Mouse (Mus musculus): Measurements from ENCODE around the gene Akap11. TPM values are rescaled to one million over a fixed set of nuclear protein-coding genes. Genes with fewer than 3 reads are reported as not detected.
"Not testable (repeated sequence)": the region's sequence is repeated elsewhere in the genome, so short reads cannot be mapped to it uniquely, and the experiment has no call there.

Akap11 gene
- 35.8 and 36.8 TPM in 2 replicates for polyA plus RNA-seq (2016; fragmentation: Nextera tagmentation; extraction: Ambion mirVana)

DNA sequence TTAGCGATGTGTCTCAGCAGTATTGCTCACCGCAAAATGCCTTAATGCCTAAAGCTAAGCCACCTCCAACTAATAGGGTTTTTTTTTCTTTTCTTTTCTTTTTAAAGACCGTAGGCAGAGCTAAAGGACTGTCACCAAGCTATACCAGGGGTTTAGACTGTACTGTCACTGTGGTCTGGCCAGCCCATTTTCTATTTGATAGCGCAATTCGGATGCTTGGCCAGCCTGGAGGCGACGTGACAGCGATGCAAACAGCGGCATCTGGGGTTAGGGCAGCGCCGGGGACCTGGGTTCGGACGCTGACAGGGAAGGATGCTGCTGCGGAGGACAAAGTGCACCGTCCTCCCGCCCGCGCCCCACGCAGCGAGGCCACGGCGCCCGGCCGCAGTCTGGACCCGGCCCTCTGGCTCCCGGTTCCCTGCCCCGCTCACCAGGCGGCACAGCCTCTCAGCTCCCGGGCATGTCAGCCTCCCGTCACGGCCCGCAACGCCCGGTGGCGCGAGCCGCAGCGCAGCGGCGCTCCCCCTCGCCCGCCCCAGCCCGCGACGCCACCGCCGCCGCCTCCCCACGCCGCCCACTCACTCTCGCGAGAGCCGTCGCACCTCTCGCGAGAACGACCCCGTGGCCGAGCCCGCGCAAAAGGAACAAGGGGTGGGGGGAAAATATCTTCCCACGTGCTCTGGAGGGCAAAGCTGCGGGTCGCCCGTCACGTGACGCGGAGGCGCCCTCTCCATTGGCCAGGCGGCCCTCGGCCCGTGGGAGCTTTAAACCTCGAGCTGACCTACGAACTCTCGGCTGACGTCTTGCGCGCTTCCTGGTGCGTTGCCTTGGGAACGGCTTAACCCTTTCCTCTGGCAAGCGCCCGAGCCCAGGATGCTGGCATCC, at the start of gene Akap11:
Gene Akap11 (minus strand): TSS at position 528 of the 885 bp plus-strand sequence.
- WGBS: under 1% methylated on average over 81 of the region's 82 CpGs
- ATAC-seq (ENCODE audit: low FRiP score, low read depth): peak; percentile 96
- peak within 1 kb of the TSS; percentile 93 for H3K27ac ChIP-seq

DNA sequence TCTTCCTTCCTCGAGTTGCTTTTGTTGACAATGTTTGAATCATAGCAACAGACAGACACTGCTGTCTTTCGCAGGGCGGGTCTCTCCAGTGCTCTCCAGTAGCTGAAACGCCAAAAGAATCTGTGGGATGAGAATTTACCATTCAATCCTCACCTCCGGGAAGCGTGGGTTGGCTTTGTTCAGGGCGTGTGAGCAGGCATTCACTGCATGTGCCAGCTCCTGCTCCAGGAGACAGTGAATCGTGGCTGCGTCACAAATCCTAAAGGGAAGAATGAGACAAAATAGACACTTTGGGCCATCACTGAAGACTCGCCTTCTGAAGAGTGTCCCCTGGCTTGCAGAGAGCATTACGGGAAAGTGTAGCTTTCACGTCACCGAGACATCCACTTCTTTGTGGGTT, 47.6 kb upstream of the Akap11 start:
- Histone ChIP-seq H3K4me3 (no peak overlapping the region), H3K36me3 (peaks cover 50% of the 10 kb centered on the region), H3K4me2 (replicated peaks) (no peak overlapping the region), H3K27me3 (replicated peaks) (no peaks in the 10 kb centered on the region), H3K9ac (no peak overlapping the region), H3K27ac (no peak overlapping the region), H3K9me3 (no peaks in the 10 kb centered on the region), H3K4me1 (no peaks in the 10 kb centered on the region)
- 90% methylated on average over 13 of the region's 13 CpGs for WGBS
- no peak for ATAC-seq (ENCODE audit: low FRiP score, low read depth)

More for the DNA sequence above, at the start of gene Akap11:
- H3K36me3 ChIP-seq: no peaks in the 10 kb centered on the region
- peak within 1 kb of the TSS; percentile 95 for H3K9ac ChIP-seq
- H3K4me3 ChIP-seq: peak within 1 kb of the TSS; percentile 89
- no peaks in the 10 kb centered on the region for H3K27me3 ChIP-seq (replicated peaks)
- no peaks in the 10 kb centered on the region for H3K9me3 ChIP-seq
- peak within 1 kb of the TSS; percentile 65 for H3K4me2 ChIP-seq (replicated peaks)
- H3K4me1 ChIP-seq: peaks cover 21% of the 10 kb centered on the region

- Histone ChIP-seq H3K9me3 (no peaks in the 10 kb centered on the region), H3K27ac (no peak overlapping the region), H3K36me3 (peaks cover 53% of the 10 kb centered on the region), H3K4me3 (no peak overlapping the region), H3K27me3 (replicated peaks) (no peaks in the 10 kb centered on the region), H3K4me2 (replicated peaks) (no peak overlapping the region), H3K4me1 (no peaks in the 10 kb centered on the region), H3K9ac (no peak overlapping the region)
- ATAC-seq (ENCODE audit: low FRiP score, low read depth): no peak
These were observed 46.6 kb upstream of the Akap11 start for GRCm38 (mm10) chr14:78583168-78583567.

DNA sequence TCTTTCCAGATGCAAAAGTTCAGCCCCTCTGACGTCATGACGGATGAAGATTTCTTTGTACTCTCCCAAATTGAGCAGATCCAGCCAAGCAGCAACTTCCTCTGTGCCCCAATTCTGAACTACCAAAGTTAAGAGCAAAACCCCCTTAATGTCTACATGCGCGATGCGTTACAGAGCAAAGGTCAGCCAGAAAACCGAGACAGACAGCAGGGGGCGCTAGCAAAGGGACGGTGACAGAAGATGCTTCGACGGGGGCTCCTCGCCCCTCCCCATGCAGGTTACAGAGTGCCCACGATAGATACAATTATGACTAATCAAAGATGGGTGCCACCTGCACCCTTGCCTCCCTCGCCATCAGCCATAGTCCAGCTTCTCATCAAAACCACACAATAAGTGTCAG, 39.3 kb upstream of the Akap11 start:
- ATAC-seq (ENCODE audit: low FRiP score, low read depth): no peak
- Histone ChIP-seq H3K27ac (no peak overlapping the region), H3K27me3 (replicated peaks) (no peaks in the 10 kb centered on the region), H3K4me3 (no peak overlapping the region), H3K9ac (no peak overlapping the region), H3K9me3 (no peaks in the 10 kb centered on the region), H3K36me3 (peaks cover 33% of the 10 kb centered on the region), H3K4me1 (no peaks in the 10 kb centered on the region), H3K4me2 (replicated peaks) (no peak overlapping the region)
- 79% methylated on average over 13 of the region's 13 CpGs for WGBS

DNA sequence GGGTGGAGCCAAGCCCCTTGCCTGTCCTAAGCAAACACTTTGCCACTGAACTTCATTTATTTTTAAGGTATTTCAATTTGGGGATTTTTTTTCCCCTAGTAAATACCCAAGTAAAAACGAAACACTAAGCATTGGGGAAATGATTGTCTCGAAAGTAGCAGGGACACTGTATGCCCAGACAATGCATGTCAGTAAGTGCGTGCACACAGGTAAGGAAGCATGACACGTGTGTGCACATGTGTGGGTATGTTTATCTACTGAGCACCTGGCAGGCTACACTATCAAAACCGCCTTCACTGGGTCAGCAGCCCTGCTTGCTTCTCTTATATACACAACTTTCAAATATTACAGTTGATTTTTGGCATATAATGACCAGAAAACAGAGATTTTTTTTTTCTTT, 31.8 kb upstream of the Akap11 start:
- H3K9me3 ChIP-seq: no peaks in the 10 kb centered on the region
- no peak for ATAC-seq (ENCODE audit: low FRiP score, low read depth)
- H3K4me1 ChIP-seq: no peaks in the 10 kb centered on the region
- no peak overlapping the region for H3K4me2 ChIP-seq (replicated peaks)
- H3K27me3 ChIP-seq (replicated peaks): no peaks in the 10 kb centered on the region
- no peak overlapping the region for H3K27ac ChIP-seq
- H3K9ac ChIP-seq: no peak overlapping the region
- H3K36me3 ChIP-seq: peaks cover 24% of the 10 kb centered on the region
- 94% methylated on average over 5 of the region's 5 CpGs for WGBS
- H3K4me3 ChIP-seq: no peak overlapping the region

DNA sequence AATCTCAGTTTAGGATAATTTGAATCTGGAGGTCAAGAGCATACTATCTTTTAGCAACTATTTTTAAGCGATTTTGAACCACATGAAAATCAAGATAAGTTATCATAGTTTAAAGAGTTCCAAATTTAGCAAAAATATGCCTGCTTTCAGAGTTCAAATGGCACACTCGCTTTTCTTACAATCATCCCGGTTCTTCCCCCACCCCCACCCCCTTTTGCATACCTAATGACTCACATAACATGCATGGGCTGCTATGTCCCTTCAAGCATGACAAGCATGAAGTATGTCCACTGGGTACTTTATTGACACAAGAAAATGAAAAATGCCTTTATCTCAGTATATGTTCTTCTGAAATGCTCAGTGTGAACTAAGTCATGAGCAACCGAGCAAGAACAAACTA, 29.8 kb upstream of the Akap11 start:
- H3K9me3 ChIP-seq: no peaks in the 10 kb centered on the region
- 82% methylated on average over 4 of the region's 4 CpGs for WGBS
- H3K27me3 ChIP-seq (replicated peaks): no peaks in the 10 kb centered on the region
- no peak overlapping the region for H3K4me3 ChIP-seq
- H3K9ac ChIP-seq: no peak overlapping the region
- H3K4me2 ChIP-seq (replicated peaks): no peak overlapping the region
- H3K27ac ChIP-seq: no peak overlapping the region
- peaks cover 18% of the 10 kb centered on the region; the same call in 1 of the 2 replicates for H3K36me3 ChIP-seq
- ATAC-seq (ENCODE audit: low FRiP score, low read depth): no peak
- H3K4me1 ChIP-seq: no peaks in the 10 kb centered on the region

DNA sequence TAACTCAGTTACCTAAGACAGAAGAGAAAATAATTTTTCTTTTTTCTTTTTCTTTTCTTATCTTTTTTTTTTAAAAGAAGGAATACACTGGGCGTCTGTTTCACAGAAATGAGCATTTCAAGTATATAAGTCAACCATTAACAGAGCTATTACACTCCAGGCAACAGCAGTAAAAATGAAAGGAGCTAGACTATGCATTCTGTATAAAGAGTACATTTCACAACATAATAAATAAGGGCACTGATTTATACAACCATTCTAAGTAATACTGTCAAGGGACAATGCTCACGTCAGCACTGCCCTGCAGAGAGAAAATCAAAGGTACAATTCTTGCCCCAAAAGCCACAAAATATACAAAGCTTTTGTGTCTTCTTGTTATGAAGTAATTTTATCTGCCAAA, 27.7 kb upstream of the Akap11 start:
- no peak overlapping the region for H3K9ac ChIP-seq
- H3K4me3 ChIP-seq: no peak overlapping the region
- no peak overlapping the region for H3K4me2 ChIP-seq (replicated peaks)
- 0 out of 2 replicates have a peak, but pooled peaks cover 12% of the 10 kb centered on the region for H3K36me3 ChIP-seq
- no peak for ATAC-seq (ENCODE audit: low FRiP score, low read depth)
- H3K4me1 ChIP-seq: no peaks in the 10 kb centered on the region
- H3K27ac ChIP-seq: no peak overlapping the region
- no peaks in the 10 kb centered on the region for H3K9me3 ChIP-seq
- H3K27me3 ChIP-seq (replicated peaks): no peaks in the 10 kb centered on the region
- 30% methylated on average over 2 of the region's 2 CpGs for WGBS

DNA sequence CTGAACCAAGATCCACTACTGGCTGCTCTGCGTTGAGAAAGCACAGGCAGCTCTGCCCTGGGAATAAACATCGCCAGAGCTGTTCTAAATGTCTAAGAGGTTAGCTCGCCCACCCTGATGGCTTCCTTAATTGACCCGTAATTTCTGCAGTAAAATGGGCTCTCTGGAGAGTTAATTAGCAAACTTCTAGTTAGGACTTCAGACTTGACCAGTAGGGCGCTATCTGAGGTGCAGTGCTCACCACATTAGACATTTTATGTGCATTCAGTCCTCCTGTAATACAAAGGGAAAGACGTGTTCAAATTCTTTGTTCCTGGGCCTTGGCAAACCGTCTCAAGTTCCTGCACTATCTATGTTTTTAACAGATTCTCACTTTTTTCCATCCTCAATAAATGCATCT, 26.6 kb upstream of the Akap11 start:
- H3K4me1 ChIP-seq: no peaks in the 10 kb centered on the region
- no peak overlapping the region for H3K4me3 ChIP-seq
- H3K9me3 ChIP-seq: no peaks in the 10 kb centered on the region
- H3K27me3 ChIP-seq (replicated peaks): no peaks in the 10 kb centered on the region
- no peak for ATAC-seq (ENCODE audit: low FRiP score, low read depth)
- H3K27ac ChIP-seq: no peak overlapping the region
- no peak overlapping the region for H3K9ac ChIP-seq
- 36% methylated on average over 7 of the region's 7 CpGs for WGBS
- H3K36me3 ChIP-seq: 0 out of 2 replicates have a peak, but pooled peaks cover 9% of the 10 kb centered on the region
- H3K4me2 ChIP-seq (replicated peaks): no peak overlapping the region

DNA sequence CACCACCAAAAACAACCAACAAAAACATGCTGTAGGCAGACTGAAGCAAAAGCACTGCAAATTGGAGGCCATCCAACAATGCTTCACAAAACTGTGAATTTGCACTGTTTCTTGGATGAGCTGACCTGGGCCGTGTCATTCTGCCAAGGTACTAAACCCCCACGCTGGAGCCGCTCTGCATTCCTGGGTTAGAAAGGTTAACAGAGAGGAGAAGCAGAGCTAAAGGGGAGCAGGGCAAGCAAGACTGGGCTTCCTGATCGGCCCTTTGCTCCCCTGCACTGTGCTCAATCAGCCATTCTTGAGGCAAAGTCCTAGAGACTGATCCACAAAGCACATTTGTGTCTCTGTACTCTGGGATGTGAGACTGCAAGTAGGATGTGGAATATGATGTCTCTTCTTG, 25.5 kb upstream of the Akap11 start:
- Histone ChIP-seq H3K4me3 (no peak overlapping the region), H3K9me3 (no peaks in the 10 kb centered on the region), H3K27ac (no peak overlapping the region), H3K27me3 (replicated peaks) (no peaks in the 10 kb centered on the region), H3K9ac (no peak overlapping the region), H3K4me1 (no peaks in the 10 kb centered on the region), H3K4me2 (replicated peaks) (no peak overlapping the region), H3K36me3 (no peaks in the 10 kb centered on the region)
- 89% methylated on average over 4 of the region's 4 CpGs for WGBS
- ATAC-seq (ENCODE audit: low FRiP score, low read depth): no peak

DNA sequence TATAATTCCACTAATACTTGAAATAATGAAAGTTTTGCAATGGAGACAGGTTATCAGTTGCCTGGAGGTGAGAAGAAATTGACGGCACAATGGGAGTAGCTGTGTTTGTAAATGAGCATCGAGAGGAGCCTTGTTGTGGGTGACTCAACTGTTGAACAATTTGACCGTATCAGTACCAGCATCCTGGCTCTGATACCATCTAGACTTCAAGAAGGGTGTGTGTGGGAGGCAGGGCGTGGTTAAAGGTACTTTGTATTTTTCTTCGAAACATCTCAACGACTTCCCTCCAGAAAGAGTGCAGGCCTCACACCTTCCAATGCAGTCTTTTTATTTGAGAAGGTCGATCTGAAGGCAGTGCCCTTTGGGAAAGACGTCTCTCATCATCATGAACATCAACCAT, 22.4 kb upstream of the Akap11 start:
- no peak for ATAC-seq (ENCODE audit: low FRiP score, low read depth)
- H3K36me3 ChIP-seq: no peaks in the 10 kb centered on the region
- no peaks in the 10 kb centered on the region for H3K9me3 ChIP-seq
- H3K27ac ChIP-seq: no peak overlapping the region
- H3K4me3 ChIP-seq: no peak overlapping the region
- 92% methylated on average over 8 of the region's 8 CpGs for WGBS
- H3K9ac ChIP-seq: no peak overlapping the region
- H3K4me2 ChIP-seq (replicated peaks): no peak overlapping the region
- no peaks in the 10 kb centered on the region for H3K4me1 ChIP-seq
- H3K27me3 ChIP-seq (replicated peaks): no peaks in the 10 kb centered on the region

- H3K9ac ChIP-seq; ATAC-seq (ENCODE audit: low FRiP score, low read depth); H3K4me2 ChIP-seq (replicated peaks); H3K4me3 ChIP-seq; H3K36me3 ChIP-seq; H3K9me3 ChIP-seq; H3K4me1 ChIP-seq; H3K27me3 ChIP-seq (replicated peaks); H3K27ac ChIP-seq: not testable (repeated sequence)
- WGBS: 65% methylated on average over 3 of the region's 3 CpGs
These were observed 18.2 kb upstream of the Akap11 start for GRCm38 (mm10) chr14:78554830-78555229.

DNA sequence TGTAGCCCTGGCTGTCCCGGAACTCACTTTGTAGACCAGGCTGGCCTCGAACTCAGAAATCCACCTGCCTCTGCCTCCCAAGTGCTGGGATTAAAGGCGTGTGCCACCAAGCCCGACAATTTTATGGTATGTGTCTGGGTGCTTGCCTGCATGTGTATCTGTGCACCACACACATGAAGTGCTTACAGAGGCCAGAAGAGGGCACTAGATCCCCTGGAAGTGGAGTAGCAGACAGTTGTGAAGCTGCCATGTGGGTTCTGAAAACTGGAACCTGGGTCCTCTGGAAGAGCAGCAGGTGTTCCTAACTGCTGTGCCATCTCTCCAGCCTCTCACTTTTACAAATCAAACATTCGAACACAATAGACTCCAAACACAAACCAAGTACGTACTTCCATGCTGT, 17.1 kb upstream of the Akap11 start:
- WGBS: 91% methylated on average over 6 of the region's 6 CpGs
- Histone ChIP-seq H3K27me3 (replicated peaks) (no peaks in the 10 kb centered on the region), H3K9ac (no peak overlapping the region), H3K4me1 (no peaks in the 10 kb centered on the region), H3K4me3 (no peak overlapping the region), H3K27ac (no peak overlapping the region), H3K4me2 (replicated peaks) (no peak overlapping the region), H3K9me3 (no peaks in the 10 kb centered on the region), H3K36me3 (no peaks in the 10 kb centered on the region)
- ATAC-seq (ENCODE audit: low FRiP score, low read depth): no peak

DNA sequence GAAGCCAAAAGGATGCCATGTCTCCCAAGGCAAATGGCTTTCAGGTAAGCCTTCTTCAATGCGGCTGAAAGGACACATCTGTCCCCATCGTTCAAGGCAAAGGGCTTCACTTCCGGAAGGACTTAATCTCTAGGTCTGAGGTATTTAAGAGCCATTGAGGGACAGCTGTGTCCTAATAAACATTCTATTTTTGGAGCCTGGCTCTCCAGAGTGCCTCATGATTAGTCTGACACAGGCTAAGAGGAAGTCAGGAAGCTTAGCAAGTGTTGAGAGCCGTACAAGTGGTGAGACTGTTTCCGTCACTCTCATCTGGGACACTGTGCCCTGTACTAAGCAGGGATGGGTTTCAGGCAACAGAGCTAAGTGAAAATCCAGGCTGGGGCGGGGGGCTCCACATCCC, 12.2 kb upstream of the Akap11 start:
- Histone ChIP-seq H3K4me1 (no peaks in the 10 kb centered on the region), H3K36me3 (no peaks in the 10 kb centered on the region), H3K4me2 (replicated peaks) (no peak overlapping the region), H3K9ac (no peak overlapping the region), H3K4me3 (no peak overlapping the region), H3K27me3 (replicated peaks) (no peaks in the 10 kb centered on the region), H3K9me3 (no peaks in the 10 kb centered on the region), H3K27ac (no peak overlapping the region)
- 84% methylated on average over 6 of the region's 6 CpGs for WGBS
- ATAC-seq (ENCODE audit: low FRiP score, low read depth): no peak

Measured in neural tube, embryonic 12.5 days (tissue).